Mouse (Mus musculus): Measurements from ENCODE around the gene Afg3l1. TPM values are rescaled to one million over a fixed set of nuclear protein-coding genes. Genes with fewer than 3 reads are reported as not detected.
"Not testable (repeated sequence)": the region's sequence is repeated elsewhere in the genome, so short reads cannot be mapped to it uniquely, and the experiment has no call there.

Gene Afg3l1
- total RNA-seq (2021): 10 to 100 TPM; 38.3 to 38.6 TPM

GRCm38 (mm10) chr8:123477737-123478258, at the start of gene Afg3l1:
Gene Afg3l1 (plus strand): TSS chr8:123477903.
- DNase-seq (ENCODE audit: extremely low spot score in 1 of 2, low spot score in 2 of 2): peak; percentile 85 to 95
- intact Hi-C loops (cut with DNase I): no loop called here

- no peak for DNase-seq (ENCODE audit: extremely low spot score in 1 of 2, low spot score in 2 of 2)
- intact Hi-C loops (cut with DNase I): no loop called here
These were observed 49.3 kb upstream of the Afg3l1 start for GRCm38 (mm10) chr8:123428343-123428893.

DNA sequence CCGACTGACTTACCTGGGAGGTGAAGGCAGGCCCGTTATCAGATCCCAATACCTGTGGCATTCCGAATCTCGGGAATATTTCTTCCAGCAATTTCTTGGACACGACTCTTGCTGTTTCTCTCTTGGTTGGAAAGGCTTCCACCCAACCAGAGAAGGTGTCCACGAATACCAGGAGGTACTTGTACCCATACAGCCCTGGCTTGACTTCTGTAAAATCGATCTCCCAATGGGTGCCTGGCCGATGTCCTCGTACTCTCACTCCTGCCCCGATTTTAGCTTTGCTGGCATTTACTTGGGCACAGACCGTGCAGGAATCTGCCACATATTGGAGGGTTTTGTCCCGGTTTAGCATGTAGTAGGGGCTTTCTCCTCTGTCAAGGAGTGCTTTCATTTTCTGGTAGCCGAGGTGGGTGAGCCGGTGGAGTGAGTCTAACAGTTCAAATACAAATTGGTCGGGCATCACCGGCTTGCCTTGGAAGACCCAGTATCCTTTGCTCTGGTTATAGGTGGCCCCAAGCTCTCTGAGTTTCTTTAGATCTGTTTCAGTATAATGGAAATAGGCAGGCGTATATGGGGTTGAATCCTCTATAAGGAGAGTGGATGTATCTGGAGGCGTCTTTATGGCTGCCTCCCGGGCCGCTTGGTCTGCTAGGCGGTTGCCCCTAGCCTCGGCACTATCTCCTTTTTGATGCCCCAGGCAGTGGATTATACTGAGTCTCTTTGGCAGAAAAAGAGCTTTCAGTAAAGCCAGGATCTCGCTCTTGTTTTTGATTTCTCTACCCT, 48.6 kb upstream of the Afg3l1 start:
- intact Hi-C loops (cut with DNase I): no loop called here
- DNase-seq (ENCODE audit: extremely low spot score in 1 of 2, low spot score in 2 of 2): no peak

- intact Hi-C loops (cut with DNase I): not testable (repeated sequence)
These were observed 48.0 kb upstream of the Afg3l1 start for GRCm38 (mm10) chr8:123429722-123430013.

GRCm38 (mm10) chr8:123430936-123431335, 46.8 kb upstream of the Afg3l1 start:
- DNase-seq (ENCODE audit: extremely low spot score in 1 of 2, low spot score in 2 of 2); intact Hi-C loops (cut with DNase I): not testable (repeated sequence)

More at GRCm38 (mm10) chr8:123429722-123430013, 48.0 kb upstream of the Afg3l1 start:
- DNase-seq (ENCODE audit: extremely low spot score in 1 of 2, low spot score in 2 of 2): not testable (repeated sequence)

DNA sequence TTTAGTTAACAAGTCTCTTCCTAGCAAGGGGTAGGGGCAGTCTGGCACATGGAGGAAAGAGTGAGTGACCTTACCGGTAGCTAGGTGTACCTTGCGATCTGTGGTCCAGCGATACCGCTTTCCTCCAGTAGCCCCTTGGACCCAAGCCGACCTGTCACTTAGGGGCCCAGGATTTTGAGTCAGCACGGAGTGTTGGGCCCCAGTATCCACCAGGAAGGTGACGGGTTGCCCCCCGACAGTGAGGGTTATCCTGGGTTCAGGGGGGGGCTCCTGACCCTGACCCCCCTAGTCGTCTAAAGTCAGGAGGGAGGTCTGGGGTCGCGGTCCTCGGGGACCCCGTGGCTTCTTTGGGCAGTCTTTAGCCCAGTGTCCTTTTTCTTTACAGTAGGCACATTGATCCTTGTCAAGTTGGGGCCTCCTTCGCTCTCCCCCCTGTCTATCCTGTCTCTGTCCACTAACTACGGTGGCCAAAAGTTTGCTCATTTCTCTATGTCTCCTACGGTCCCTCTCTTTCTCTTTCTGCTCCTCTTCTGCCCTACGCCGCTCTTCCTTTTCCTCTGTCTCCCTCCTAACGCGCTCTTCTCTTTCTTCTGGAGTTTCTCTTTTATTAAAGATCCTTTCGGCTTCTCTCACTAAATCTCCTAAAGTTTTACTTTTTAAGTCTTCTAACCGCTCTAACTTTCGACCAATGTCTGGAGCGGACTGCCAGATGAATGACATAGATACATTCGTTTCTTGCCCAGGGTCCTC, 45.9 kb upstream of the Afg3l1 start:
- intact Hi-C loops (cut with DNase I): no loop called here

DNA sequence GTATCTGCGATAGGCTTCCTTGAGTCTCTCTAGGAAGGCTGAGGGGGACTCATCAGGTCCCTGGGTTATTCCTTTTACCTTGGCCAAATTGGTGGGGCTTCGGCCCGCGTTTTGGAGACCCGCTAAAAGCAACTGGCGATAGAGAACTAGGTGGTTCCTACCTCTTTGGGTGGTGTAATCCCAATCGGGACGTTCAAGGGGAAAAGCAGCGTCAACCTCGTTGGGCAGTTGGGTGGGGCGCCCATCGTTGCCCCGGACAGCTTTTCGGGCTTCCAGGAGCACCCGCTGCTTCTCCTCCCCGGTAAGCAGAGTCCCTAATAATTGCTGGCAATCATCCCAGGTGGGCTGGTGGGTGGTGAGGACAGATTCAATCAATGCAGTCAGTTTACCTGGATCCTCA, 45.3 kb upstream of the Afg3l1 start:
- DNase-seq (ENCODE audit: extremely low spot score in 1 of 2, low spot score in 2 of 2): no peak
- intact Hi-C loops (cut with DNase I): no loop called here

More for the DNA sequence above, 45.9 kb upstream of the Afg3l1 start:
- no peak for DNase-seq (ENCODE audit: extremely low spot score in 1 of 2, low spot score in 2 of 2)

GRCm38 (mm10) chr8:123433241-123433974, 44.3 kb upstream of the Afg3l1 start:
- intact Hi-C loops (cut with DNase I); DNase-seq (ENCODE audit: extremely low spot score in 1 of 2, low spot score in 2 of 2): not testable (repeated sequence)

- intact Hi-C loops (cut with DNase I): no loop called here
- no peak for DNase-seq (ENCODE audit: extremely low spot score in 1 of 2, low spot score in 2 of 2)
These were observed 35.9 kb upstream of the Afg3l1 start for GRCm38 (mm10) chr8:123441788-123442187.

DNA sequence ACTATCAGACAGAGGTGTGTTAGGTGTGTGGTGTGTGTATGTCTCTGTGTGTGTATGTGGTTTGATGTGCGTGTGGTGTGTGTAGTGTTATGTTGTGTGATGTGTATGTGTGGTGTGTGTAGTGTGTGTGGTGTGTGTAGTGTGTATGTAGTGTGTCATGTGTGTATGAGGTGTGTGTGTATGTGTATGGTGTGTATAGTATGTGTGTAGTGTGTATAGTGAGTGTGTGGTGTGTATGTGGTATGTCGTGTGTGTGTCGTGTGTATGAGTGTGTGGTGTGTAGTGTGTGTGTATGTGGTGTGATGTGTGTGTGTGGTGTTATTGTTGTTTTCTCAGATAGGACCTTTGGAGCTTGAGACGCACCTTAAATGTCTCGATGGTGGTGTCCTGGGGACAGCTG, 35.4 kb upstream of the Afg3l1 start:
- DNase-seq (ENCODE audit: extremely low spot score in 1 of 2, low spot score in 2 of 2): no peak
- intact Hi-C loops (cut with DNase I): no loop called here

DNA sequence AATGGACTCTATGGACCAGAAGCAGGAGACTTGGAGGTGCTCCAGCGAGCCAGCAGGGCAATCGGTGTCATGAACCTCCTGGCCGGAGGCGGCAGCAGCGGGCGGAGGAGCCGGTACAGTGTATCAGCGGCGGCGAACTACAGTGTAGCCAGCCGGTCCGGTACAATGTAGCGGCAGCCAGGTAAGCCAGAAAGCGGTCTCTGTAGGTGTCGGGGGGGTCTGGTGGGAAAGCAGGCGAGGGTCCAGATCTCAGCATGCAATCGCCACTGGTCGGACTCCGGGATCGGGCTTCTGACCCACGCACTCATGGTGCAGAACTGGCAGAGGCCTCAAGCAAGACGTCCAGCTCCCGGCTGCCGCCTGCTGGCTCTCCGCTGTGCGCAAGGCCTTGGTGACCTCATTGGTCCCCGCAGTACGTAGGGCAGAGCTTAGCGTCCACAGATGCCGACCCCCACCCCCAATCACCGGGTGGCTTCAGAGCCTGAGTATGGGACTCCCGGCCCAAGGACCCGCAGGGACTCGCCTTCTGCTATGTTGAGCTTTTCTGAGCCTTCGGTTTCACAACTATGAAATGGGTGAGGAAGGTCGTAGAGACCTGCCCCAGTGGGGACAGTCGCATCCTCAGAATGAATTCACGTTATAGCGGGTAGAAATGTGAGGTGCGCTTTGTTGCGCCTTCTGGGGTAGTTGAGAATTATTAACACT, 34.7 kb upstream of the Afg3l1 start:
- peak; percentile 89 to 93 for DNase-seq (ENCODE audit: extremely low spot score in 1 of 2, low spot score in 2 of 2)
- intact Hi-C loops (cut with DNase I): no loop called here

DNA sequence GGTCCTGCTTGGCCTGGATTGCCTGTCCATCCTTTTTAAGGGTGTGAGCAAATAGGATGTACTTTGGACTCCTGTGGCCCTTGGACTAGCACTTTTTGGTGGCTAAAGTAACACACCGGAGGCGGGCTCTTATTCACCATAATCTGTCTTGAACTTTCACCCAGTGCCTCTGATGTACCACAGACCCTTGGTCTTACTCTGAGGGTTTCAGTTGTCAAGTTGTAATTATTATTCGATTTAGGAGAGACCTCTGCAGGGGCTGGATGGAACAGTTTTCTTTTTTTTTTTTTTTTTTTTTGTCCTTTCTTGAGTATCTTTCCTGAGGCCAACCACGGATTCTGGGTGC, 34.2 kb upstream of the Afg3l1 start:
- no peak for DNase-seq (ENCODE audit: extremely low spot score in 1 of 2, low spot score in 2 of 2)
- intact Hi-C loops (cut with DNase I): no loop called here

DNA sequence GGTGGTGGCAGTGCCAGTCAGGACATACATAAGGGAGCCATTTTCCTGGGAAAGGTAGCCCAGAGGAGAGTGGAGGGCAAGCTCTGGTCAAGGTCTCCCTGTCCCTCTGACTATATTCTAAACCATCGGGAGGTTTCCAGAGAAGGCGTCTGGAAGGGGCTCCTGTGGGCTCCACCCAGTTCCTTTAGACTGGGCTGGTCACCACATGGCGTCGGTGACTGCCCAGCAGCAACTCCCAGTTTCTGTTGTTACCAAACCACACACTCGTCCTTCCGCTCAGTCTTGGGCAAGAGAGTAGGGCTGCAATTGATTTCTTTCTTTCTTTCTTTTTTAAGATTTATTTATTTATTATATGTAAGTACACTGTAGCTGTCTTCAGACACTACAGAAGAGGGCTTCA, 33.6 kb upstream of the Afg3l1 start:
- no peak for DNase-seq (ENCODE audit: extremely low spot score in 1 of 2, low spot score in 2 of 2)
- intact Hi-C loops (cut with DNase I): no loop called here

DNA sequence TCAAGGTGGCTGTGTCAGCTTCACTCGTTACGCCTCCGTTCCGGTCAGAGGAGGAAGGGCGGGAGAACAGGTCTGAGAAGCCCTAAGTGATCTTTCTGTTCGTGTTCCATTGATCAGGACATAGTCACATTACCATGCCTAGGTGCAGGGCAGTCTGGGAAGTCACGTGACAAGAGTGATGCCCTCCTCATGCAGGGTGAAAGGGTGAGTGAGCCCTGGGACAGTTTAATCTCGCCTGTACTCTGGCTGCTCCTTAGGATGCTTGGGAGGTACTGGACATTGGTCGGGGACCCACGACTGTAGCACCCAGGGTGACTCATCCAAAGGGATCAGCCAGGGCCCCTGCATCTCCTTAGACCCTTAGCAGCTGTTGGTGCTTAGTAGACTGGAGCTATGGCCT, 31.7 kb upstream of the Afg3l1 start:
- no peak for DNase-seq (ENCODE audit: extremely low spot score in 1 of 2, low spot score in 2 of 2)
- intact Hi-C loops (cut with DNase I): no loop called here

DNA sequence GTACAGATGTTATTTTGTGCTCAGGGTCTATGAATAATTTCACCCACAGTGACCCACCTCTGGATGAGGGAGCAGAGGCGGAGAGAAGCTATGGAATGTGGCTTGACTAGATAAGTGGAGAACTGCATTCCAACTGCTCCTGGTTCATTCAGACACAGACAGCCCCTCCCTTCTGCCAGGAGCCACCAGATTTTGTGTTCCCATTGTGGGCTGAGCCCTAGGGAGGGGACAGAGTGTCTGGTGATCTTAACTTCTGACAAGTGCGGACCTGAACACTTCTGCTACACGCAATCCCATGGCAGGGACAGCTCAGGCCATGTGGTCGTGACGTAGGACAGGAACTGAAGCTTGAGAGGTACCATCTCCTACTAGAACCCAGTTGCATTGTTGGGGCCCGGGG, 30.9 kb upstream of the Afg3l1 start:
- intact Hi-C loops (cut with DNase I): no loop called here
- DNase-seq (ENCODE audit: extremely low spot score in 1 of 2, low spot score in 2 of 2): no peak

GRCm38 (mm10) chr8:123450783-123451182, 26.9 kb upstream of the Afg3l1 start:
- DNase-seq (ENCODE audit: extremely low spot score in 1 of 2, low spot score in 2 of 2): no peak
- intact Hi-C loops (cut with DNase I): no loop called here

DNA sequence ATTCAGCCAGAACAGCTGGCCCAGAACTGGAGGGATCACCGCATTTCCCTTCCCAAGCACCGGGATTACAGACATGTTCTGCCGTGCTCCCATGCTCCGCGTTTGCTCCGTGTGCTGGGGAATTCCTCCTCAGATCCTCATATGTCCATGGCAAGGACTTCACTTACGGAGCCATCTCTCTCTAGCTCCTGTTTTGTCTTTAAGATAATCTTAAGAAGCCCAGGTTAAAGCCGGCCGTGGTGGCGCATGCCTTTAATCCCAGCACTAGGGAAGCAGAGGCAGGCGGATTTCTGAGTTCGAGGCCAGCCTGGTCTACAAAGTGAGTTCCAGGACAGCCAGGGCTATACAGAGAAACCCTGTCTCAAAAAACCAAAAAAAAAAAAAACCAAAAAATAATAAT, 26.0 kb upstream of the Afg3l1 start:
- DNase-seq (ENCODE audit: extremely low spot score in 1 of 2, low spot score in 2 of 2); intact Hi-C loops (cut with DNase I): not testable (repeated sequence)

- intact Hi-C loops (cut with DNase I): no loop called here
- no peak for DNase-seq (ENCODE audit: extremely low spot score in 1 of 2, low spot score in 2 of 2)
These were observed 25.6 kb upstream of the Afg3l1 start for GRCm38 (mm10) chr8:123452149-123452548.

GRCm38 (mm10) chr8:123453291-123453690, 24.4 kb upstream of the Afg3l1 start:
- intact Hi-C loops (cut with DNase I): no loop called here

More at GRCm38 (mm10) chr8:123453291-123453690, 24.4 kb upstream of the Afg3l1 start:
- no peak for DNase-seq (ENCODE audit: extremely low spot score in 1 of 2, low spot score in 2 of 2)

Measured in left cerebral cortex, postnatal 10 days (tissue).